Mouse (Mus musculus): ENCODE measurements around the gene Ptprg. TPM values are rescaled to one million over a fixed set of nuclear protein-coding genes. Genes with fewer than 3 reads are reported as not detected.

The Ptprg gene
- polyA plus RNA-seq, 1 experiment from 2014 or later, result 45.4 TPM

DNA sequence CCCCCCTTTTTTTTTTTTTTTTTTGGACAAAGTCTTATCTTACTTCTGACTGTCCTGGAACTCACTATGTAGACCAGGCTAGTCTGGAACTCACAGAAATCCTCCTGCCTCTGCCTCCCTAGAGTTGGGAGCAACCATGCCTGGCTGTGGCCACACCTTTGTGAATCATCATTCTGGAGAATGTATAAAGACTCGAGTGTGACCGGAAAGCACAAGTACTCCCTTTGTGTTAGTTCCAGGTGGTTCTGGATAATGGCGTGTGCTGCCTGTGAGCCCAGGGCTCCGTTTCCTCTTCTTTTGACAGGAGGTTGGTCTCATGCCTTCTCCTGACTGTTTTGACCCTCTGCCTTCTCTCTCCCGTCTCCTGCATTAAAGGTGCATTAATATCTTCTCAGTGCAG is 41.0 kb downstream of the Ptprg start:
- no peak overlapping the region for H3K4me2 ChIP-seq (replicated peaks)
- H3K4me3 ChIP-seq (replicated peaks), result no peak overlapping the region
- no peak overlapping the region for H3K9ac ChIP-seq (replicated peaks)
- no peaks in the 10 kb centered on the region for H3K9me3 ChIP-seq
- ATAC-seq, result no peak
- H3K36me3 ChIP-seq, result no peaks in the 10 kb centered on the region
- no peak overlapping the region for H3K27ac ChIP-seq
- peaks cover 20% of the 10 kb centered on the region for H3K4me1 ChIP-seq (replicated peaks)
- no peaks in the 10 kb centered on the region for H3K27me3 ChIP-seq
- WGBS, result 92% methylated on average over 5 of the region's 5 CpGs

DNA sequence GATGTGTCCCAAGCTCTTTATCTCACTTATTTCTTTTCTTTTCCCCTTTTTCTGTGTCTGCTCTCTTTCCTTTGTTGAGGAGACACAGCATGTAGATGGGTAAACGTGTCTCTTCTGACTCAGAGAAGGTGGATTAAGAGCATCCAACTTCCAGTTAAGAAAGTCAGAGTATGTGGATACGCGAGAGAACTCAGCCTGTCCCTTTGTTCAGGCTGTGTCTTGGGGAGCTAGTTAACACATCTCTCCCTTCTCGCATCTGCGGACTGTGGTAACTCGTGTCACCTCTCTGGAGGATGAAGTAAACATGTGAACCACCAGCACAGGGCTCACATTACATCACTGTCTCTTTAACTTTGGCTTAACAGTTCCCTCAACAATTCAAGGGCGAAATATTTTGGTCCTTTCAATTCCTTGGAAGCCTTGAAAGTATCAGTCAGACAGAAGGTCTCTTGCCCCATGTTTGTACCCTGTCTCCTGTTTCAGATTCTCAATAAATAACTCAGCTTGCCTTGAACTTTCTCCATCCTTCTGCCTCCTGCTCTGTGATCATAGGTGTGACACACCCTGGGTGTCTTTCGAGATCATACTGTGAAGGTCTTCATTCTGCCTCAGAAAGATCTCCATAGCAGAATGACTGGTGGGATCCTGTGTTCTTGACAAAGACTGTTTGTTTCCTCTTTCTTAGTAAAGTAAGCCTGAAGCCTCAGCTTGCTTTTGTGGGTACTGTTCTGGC is 51.0 kb downstream of the Ptprg start:
- Histone ChIP-seq H3K36me3 (no peaks in the 10 kb centered on the region), H3K4me1 (replicated peaks) (peaks cover 15% of the 10 kb centered on the region), H3K9me3 (no peaks in the 10 kb centered on the region), H3K27ac (no peak overlapping the region), H3K27me3 (no peaks in the 10 kb centered on the region), H3K9ac (replicated peaks) (no peak overlapping the region), H3K4me2 (replicated peaks) (no peak overlapping the region), H3K4me3 (replicated peaks) (no peak overlapping the region)
- ATAC-seq, result no peak
- WGBS, result 69% methylated on average over 8 of the region's 8 CpGs

GRCm38 (mm10) chr14:11608366-11608765 is 55.0 kb downstream of the Ptprg start:
- Histone ChIP-seq H3K4me2 (replicated peaks) (no peak overlapping the region), H3K9ac (replicated peaks) (no peak overlapping the region), H3K36me3 (no peaks in the 10 kb centered on the region), H3K27ac (no peak overlapping the region), H3K27me3 (no peaks in the 10 kb centered on the region), H3K4me3 (replicated peaks) (no peak overlapping the region), H3K9me3 (no peaks in the 10 kb centered on the region), H3K4me1 (replicated peaks) (peaks cover 6% of the 10 kb centered on the region; the same call in 1 of the 2 replicates)
- ATAC-seq, result no peak
- 57% methylated on average over 8 of the region's 8 CpGs for WGBS

GRCm38 (mm10) chr14:11609857-11610582 is 56.7 kb downstream of the Ptprg start:
- H3K9ac ChIP-seq (replicated peaks), result no peak overlapping the region
- H3K4me3 ChIP-seq (replicated peaks), result no peak overlapping the region
- WGBS, result 89% methylated on average over 7 of the region's 7 CpGs
- no peaks in the 10 kb centered on the region for H3K36me3 ChIP-seq
- H3K4me2 ChIP-seq (replicated peaks), result no peak overlapping the region
- ATAC-seq, result no peak
- no peaks in the 10 kb centered on the region for H3K27me3 ChIP-seq
- no peaks in the 10 kb centered on the region for H3K9me3 ChIP-seq
- H3K4me1 ChIP-seq (replicated peaks), result peaks cover 6% of the 10 kb centered on the region; the same call in 1 of the 2 replicates
- H3K27ac ChIP-seq, result no peak overlapping the region

- 89% methylated on average over 5 of the region's 5 CpGs for WGBS
- H3K4me3 ChIP-seq (replicated peaks), result no peak overlapping the region
- ATAC-seq, result no peak
- H3K4me1 ChIP-seq (replicated peaks), result peaks cover 6% of the 10 kb centered on the region; the same call in 1 of the 2 replicates
- no peak overlapping the region for H3K4me2 ChIP-seq (replicated peaks)
- no peaks in the 10 kb centered on the region for H3K27me3 ChIP-seq
- H3K9ac ChIP-seq (replicated peaks), result no peak overlapping the region
- no peaks in the 10 kb centered on the region for H3K9me3 ChIP-seq
- H3K27ac ChIP-seq, result no peak overlapping the region
- no peaks in the 10 kb centered on the region for H3K36me3 ChIP-seq
These were observed 59.1 kb downstream of the Ptprg start for GRCm38 (mm10) chr14:11612426-11612825.

- H3K27ac ChIP-seq, result no peak overlapping the region
These were observed 59.8 kb downstream of the Ptprg start for GRCm38 (mm10) chr14:11613146-11613545.

GRCm38 (mm10) chr14:11615697-11616096 is 62.4 kb downstream of the Ptprg start:
- 65% methylated on average over 3 of the region's 3 CpGs for WGBS
- no peak overlapping the region for H3K27ac ChIP-seq
- no peak overlapping the region for H3K9ac ChIP-seq (replicated peaks)
- no peak for ATAC-seq
- H3K27me3 ChIP-seq, result no peaks in the 10 kb centered on the region
- peaks cover 14% of the 10 kb centered on the region for H3K4me1 ChIP-seq (replicated peaks)
- no peaks in the 10 kb centered on the region for H3K36me3 ChIP-seq
- no peak overlapping the region for H3K4me3 ChIP-seq (replicated peaks)
- H3K9me3 ChIP-seq, result no peaks in the 10 kb centered on the region
- no peak overlapping the region for H3K4me2 ChIP-seq (replicated peaks)

More at GRCm38 (mm10) chr14:11613146-11613545, 59.8 kb downstream of the Ptprg start:
- no peak for ATAC-seq
- no peaks in the 10 kb centered on the region for H3K9me3 ChIP-seq
- H3K9ac ChIP-seq (replicated peaks), result no peak overlapping the region
- H3K4me3 ChIP-seq (replicated peaks), result no peak overlapping the region
- no peaks in the 10 kb centered on the region for H3K36me3 ChIP-seq
- H3K4me1 ChIP-seq (replicated peaks), result peaks cover 6% of the 10 kb centered on the region; the same call in 1 of the 2 replicates
- H3K4me2 ChIP-seq (replicated peaks), result no peak overlapping the region
- 90% methylated on average over 3 of the region's 3 CpGs for WGBS
- no peaks in the 10 kb centered on the region for H3K27me3 ChIP-seq

DNA sequence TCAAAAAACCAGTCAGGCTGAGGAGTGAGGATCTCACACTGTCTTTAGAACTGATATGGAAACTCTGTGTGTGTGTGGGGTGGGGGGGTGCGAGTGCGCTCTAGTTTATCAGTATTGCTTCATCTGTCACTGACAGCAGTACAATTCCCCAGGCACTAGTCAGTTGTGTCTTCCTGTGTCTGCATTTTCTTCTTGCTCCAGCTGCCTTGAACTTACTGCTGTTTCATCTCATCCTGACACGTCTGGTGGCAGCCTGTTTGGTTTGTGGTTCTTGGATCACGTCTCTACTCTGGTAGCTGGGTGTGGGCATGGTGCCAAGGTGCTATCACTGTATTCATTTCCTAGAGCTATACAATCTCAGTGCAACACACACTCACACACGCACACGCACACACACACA is 64.0 kb downstream of the Ptprg start:
- H3K9me3 ChIP-seq, result no peaks in the 10 kb centered on the region
- no peaks in the 10 kb centered on the region for H3K36me3 ChIP-seq
- ATAC-seq, result no peak
- no peak overlapping the region for H3K9ac ChIP-seq (replicated peaks)
- H3K4me2 ChIP-seq (replicated peaks), result no peak overlapping the region
- no peak overlapping the region for H3K27ac ChIP-seq
- H3K27me3 ChIP-seq, result no peaks in the 10 kb centered on the region
- WGBS, result 79% methylated on average over 6 of the region's 6 CpGs
- peaks cover 25% of the 10 kb centered on the region for H3K4me1 ChIP-seq (replicated peaks)
- no peak overlapping the region for H3K4me3 ChIP-seq (replicated peaks)

GRCm38 (mm10) chr14:11618140-11618705 is 64.9 kb downstream of the Ptprg start:
- no peak overlapping the region for H3K9ac ChIP-seq (replicated peaks)
- H3K27me3 ChIP-seq, result no peaks in the 10 kb centered on the region
- WGBS, result 85% methylated on average over 6 of the region's 6 CpGs
- peaks cover 33% of the 10 kb centered on the region for H3K4me1 ChIP-seq (replicated peaks)
- no peak overlapping the region for H3K4me3 ChIP-seq (replicated peaks)
- 0 out of 2 replicates have a peak, but pooled peaks have one; percentile 10 for ATAC-seq
- H3K9me3 ChIP-seq, result no peaks in the 10 kb centered on the region
- no peaks in the 10 kb centered on the region for H3K36me3 ChIP-seq
- no peak overlapping the region for H3K4me2 ChIP-seq (replicated peaks)
- H3K27ac ChIP-seq, result no peak overlapping the region

DNA sequence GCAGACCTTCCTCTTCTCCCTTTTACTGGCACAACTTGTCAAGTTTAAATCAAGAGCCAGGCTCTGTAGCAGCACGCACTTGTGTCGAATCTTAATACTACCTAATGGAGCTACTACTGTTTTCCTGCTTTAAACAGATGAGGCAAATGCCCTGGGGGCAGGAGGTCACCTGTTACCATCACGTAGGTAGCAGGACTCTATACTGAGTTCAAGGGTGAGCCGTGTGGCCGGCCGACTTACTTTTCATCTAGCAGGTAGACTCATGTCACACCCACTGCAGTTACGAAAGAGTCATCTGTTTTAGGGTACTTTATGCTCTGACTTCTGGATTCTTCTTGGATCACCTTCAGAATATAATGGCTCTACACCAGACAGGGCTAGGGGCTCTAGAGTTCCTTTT is 66.3 kb downstream of the Ptprg start:
- Histone ChIP-seq H3K4me2 (replicated peaks) (no peak overlapping the region), H3K4me3 (replicated peaks) (no peak overlapping the region), H3K27me3 (no peaks in the 10 kb centered on the region), H3K4me1 (replicated peaks) (peaks cover 35% of the 10 kb centered on the region), H3K9me3 (no peaks in the 10 kb centered on the region), H3K36me3 (no peaks in the 10 kb centered on the region), H3K27ac (no peak overlapping the region), H3K9ac (replicated peaks) (no peak overlapping the region)
- 92% methylated on average over 7 of the region's 7 CpGs for WGBS
- no peak for ATAC-seq

- Histone ChIP-seq H3K36me3 (no peaks in the 10 kb centered on the region), H3K4me1 (replicated peaks) (peaks cover 35% of the 10 kb centered on the region), H3K4me3 (replicated peaks) (no peak overlapping the region), H3K9ac (replicated peaks) (no peak overlapping the region), H3K9me3 (no peaks in the 10 kb centered on the region), H3K27ac (no peak overlapping the region), H3K27me3 (no peaks in the 10 kb centered on the region), H3K4me2 (replicated peaks) (no peak overlapping the region)
- ATAC-seq, result no peak
- WGBS, result 62% methylated on average over 6 of the region's 6 CpGs
These were observed 67.0 kb downstream of the Ptprg start for GRCm38 (mm10) chr14:11620314-11620713.

- peak; percentile 66 for ATAC-seq
- H3K36me3 ChIP-seq, result no peaks in the 10 kb centered on the region
- H3K4me2 ChIP-seq (replicated peaks), result peak overlapping the region; percentile 18; the same call in 1 of the 2 replicates
- no peak overlapping the region for H3K9ac ChIP-seq (replicated peaks)
- H3K27ac ChIP-seq, result peak overlapping the region; percentile 60
- no peaks in the 10 kb centered on the region for H3K27me3 ChIP-seq
- no peaks in the 10 kb centered on the region for H3K9me3 ChIP-seq
- H3K4me1 ChIP-seq (replicated peaks), result peaks cover 35% of the 10 kb centered on the region
- H3K4me3 ChIP-seq (replicated peaks), result no peak overlapping the region
- 19% methylated on average over 10 of the region's 10 CpGs for WGBS
These were observed 67.7 kb downstream of the Ptprg start for GRCm38 (mm10) chr14:11620962-11621568.
